Comparison of ENCODE assay signal across 27 mouse cellular contexts in the genomic region with DNA sequence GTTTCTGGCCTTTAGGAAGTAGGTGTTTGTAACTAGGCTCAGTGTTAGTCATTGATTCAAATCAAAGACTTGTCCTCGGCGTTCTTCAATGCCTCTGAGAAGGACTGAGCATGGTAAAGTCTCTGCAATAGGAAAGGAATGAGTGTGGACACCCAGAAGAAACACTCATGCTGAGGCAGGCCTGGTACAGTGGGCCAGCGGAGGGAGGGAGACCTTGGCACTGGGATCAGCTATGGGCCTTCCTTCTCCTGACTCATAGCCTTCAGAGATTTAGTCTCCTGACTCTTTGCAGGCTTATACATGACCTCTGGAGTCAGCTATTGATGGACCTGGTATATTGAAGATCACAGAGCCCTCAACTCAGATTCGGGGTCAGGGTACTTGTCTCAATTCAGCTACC.
A peak's percentile ranks its signal among the peaks of the same experiment; 100 is the strongest.
DNase-seq lines count a peak whose midpoint lies in the region; ATAC-seq and TF ChIP-seq lines count a peak whose summit lies in the region.
"Had no signal": no experiment of that assay in that cellular context is flagged by ENCODE, and none has a peak within 500 bp of the region (broad histone marks: within the 10 kb centered on the region; RNA-seq: fewer than 3 reads in every experiment).

No protein-coding gene starts in this region.

- H3K27me3 ChIP-seq in intestine, embryonic 14.5 days (replicated peaks; ENCODE audit: control insufficient read depth, insufficient read depth, low read length), result no peaks in the 10 kb centered on the region
- no peaks in the 10 kb centered on the region for H3K27me3 ChIP-seq in intestine, postnatal 0 days (replicated peaks; ENCODE audit: control insufficient read depth, insufficient read depth, low read length)
- no peaks in the 10 kb centered on the region for H3K27me3 ChIP-seq in intestine, embryonic 16.5 days (replicated peaks; ENCODE audit: control insufficient read depth, insufficient read depth, low read length)
- H3K27me3 ChIP-seq in midbrain, embryonic 14.5 days (ENCODE audit: control insufficient read depth, insufficient read depth, low read length), result no peaks in the 10 kb centered on the region
- H3K27me3 ChIP-seq: embryonic facial prominence, embryonic 12.5 days; forebrain, embryonic 13.5 days; hindbrain, embryonic 12.5 days; limb, embryonic 13.5 days; megakaryocyte, embryonic 14.5 days; midbrain, embryonic 13.5 days; neural tube, embryonic 13.5 days had no signal

- no peak for ATAC-seq in intestine, embryonic 14.5 days (replicated peaks; ENCODE audit: low FRiP score, low TSS enrichment, low read depth)
- no peak for ATAC-seq in intestine, postnatal 0 days
- no peak for ATAC-seq in intestine, embryonic 16.5 days
- ATAC-seq in midbrain, embryonic 14.5 days (ENCODE audit: low FRiP score, low TSS enrichment), result no peak
- no peak for ATAC-seq in megakaryocyte, adult 5-6 weeks (ENCODE audit: poor library complexity, severe bottlenecking)
- ATAC-seq: forebrain, embryonic 13.5 days; midbrain, embryonic 13.5 days had no signal

- H3K36me3 ChIP-seq in intestine, embryonic 14.5 days (ENCODE audit: control insufficient read depth, insufficient read depth, low read length), result no peaks in the 10 kb centered on the region
- no peaks in the 10 kb centered on the region for H3K36me3 ChIP-seq in intestine, postnatal 0 days (ENCODE audit: control insufficient read depth, insufficient read depth)
- no peaks in the 10 kb centered on the region for H3K36me3 ChIP-seq in intestine, embryonic 16.5 days (ENCODE audit: control insufficient read depth, insufficient read depth, low read length)
- no peaks in the 10 kb centered on the region for H3K36me3 ChIP-seq in midbrain, embryonic 14.5 days (ENCODE audit: control insufficient read depth, insufficient read depth, low read length)
- H3K36me3 ChIP-seq: embryonic facial prominence, embryonic 12.5 days; hindbrain, embryonic 12.5 days; limb, embryonic 13.5 days; midbrain, embryonic 13.5 days; neural tube, embryonic 13.5 days had no signal

- no peak overlapping the region for H3K4me3 ChIP-seq in intestine, embryonic 14.5 days (ENCODE audit: low read depth, low read length)
- no peak overlapping the region for H3K4me3 ChIP-seq in intestine, postnatal 0 days (ENCODE audit: low read depth, low read length)
- no peak overlapping the region for H3K4me3 ChIP-seq in intestine, embryonic 16.5 days (ENCODE audit: low read length)
- H3K4me3 ChIP-seq in midbrain, embryonic 14.5 days (replicated peaks; ENCODE audit: low read depth, low read length), result no peak overlapping the region
- H3K4me3 ChIP-seq: embryonic facial prominence, embryonic 12.5 days; erythroblast, embryonic 14.5 days; forebrain, embryonic 13.5 days; hindbrain, embryonic 12.5 days; limb, embryonic 13.5 days; megakaryocyte, embryonic 14.5 days; midbrain, embryonic 13.5 days; myocyte; neural tube, embryonic 13.5 days had no signal

- no peaks in the 10 kb centered on the region for H3K9me3 ChIP-seq in intestine, embryonic 14.5 days (ENCODE audit: control insufficient read depth, low read length)
- no peaks in the 10 kb centered on the region for H3K9me3 ChIP-seq in intestine, postnatal 0 days (ENCODE audit: control insufficient read depth)
- H3K9me3 ChIP-seq in intestine, embryonic 16.5 days (ENCODE audit: control insufficient read depth, low read length), result no peaks in the 10 kb centered on the region
- H3K9me3 ChIP-seq in midbrain, embryonic 14.5 days (ENCODE audit: control insufficient read depth, low read length), result no peaks in the 10 kb centered on the region
- H3K9me3 ChIP-seq: embryonic facial prominence, embryonic 12.5 days; forebrain, embryonic 13.5 days; hindbrain, embryonic 12.5 days; limb, embryonic 13.5 days; midbrain, embryonic 13.5 days; neural tube, embryonic 13.5 days had no signal

- no peak overlapping the region for H3K9ac ChIP-seq in intestine, embryonic 14.5 days (ENCODE audit: low read length)
- H3K9ac ChIP-seq in intestine, postnatal 0 days (ENCODE audit: low read depth, low read length), result no peak overlapping the region
- no peak overlapping the region for H3K9ac ChIP-seq in intestine, embryonic 16.5 days (ENCODE audit: low read depth, low read length)
- H3K9ac ChIP-seq in midbrain, embryonic 14.5 days (replicated peaks; ENCODE audit: low read length), result no peak overlapping the region
- H3K9ac ChIP-seq: embryonic facial prominence, embryonic 12.5 days; forebrain, embryonic 13.5 days; hindbrain, embryonic 12.5 days; limb, embryonic 13.5 days; liver, embryonic 14.5 days; lung, embryonic 14.5 days; midbrain, embryonic 13.5 days; neural tube, embryonic 13.5 days had no signal

- peaks cover 28% of the 10 kb centered on the region for H3K4me1 ChIP-seq in intestine, embryonic 14.5 days (replicated peaks; ENCODE audit: control insufficient read depth, insufficient read depth, low read length)
- H3K4me1 ChIP-seq in intestine, postnatal 0 days (replicated peaks; ENCODE audit: control insufficient read depth, insufficient read depth, low read length), result no peaks in the 10 kb centered on the region
- peaks cover 12% of the 10 kb centered on the region; the same call in 1 of the 2 replicates for H3K4me1 ChIP-seq in intestine, embryonic 16.5 days (ENCODE audit: control insufficient read depth, insufficient read depth, low read length)
- no peaks in the 10 kb centered on the region for H3K4me1 ChIP-seq in midbrain, embryonic 14.5 days (ENCODE audit: control insufficient read depth, insufficient read depth, low read length)
- H3K4me1 ChIP-seq: megakaryocyte, embryonic 14.5 days; midbrain, embryonic 13.5 days had no signal

- no peak for TF ChIP-seq CTCF in intestine, postnatal 0 days (IDR thresholded peaks at IDR 0.05; ENCODE audit: low read depth)

- 85% methylated on average over 4 of the region's 4 CpGs for WGBS in intestine, embryonic 14.5 days
- WGBS in intestine, postnatal 0 days, result 82% methylated on average over 4 of the region's 4 CpGs
- WGBS in intestine, embryonic 16.5 days, result 83% methylated on average over 4 of the region's 4 CpGs
- WGBS in midbrain, embryonic 14.5 days, result 86% methylated on average over 4 of the region's 4 CpGs

- H3K4me2 ChIP-seq in intestine, embryonic 14.5 days (ENCODE audit: low read length), result no peak overlapping the region
- no peak overlapping the region for H3K4me2 ChIP-seq in intestine, postnatal 0 days (replicated peaks; ENCODE audit: low read depth)
- H3K4me2 ChIP-seq in intestine, embryonic 16.5 days (ENCODE audit: low read depth, low read length), result no peak overlapping the region
- no peak overlapping the region for H3K4me2 ChIP-seq in midbrain, embryonic 14.5 days (ENCODE audit: low read length)
- H3K4me2 ChIP-seq: embryonic facial prominence, embryonic 12.5 days; forebrain, embryonic 13.5 days; heart, embryonic 11.5 days; hindbrain, embryonic 12.5 days; limb, embryonic 13.5 days; lung, embryonic 14.5 days; midbrain, embryonic 13.5 days; neural tube, embryonic 13.5 days had no signal

- H3K27ac ChIP-seq in intestine, embryonic 14.5 days (ENCODE audit: low read depth), result peak overlapping the region; percentile 94; the same call in 1 of the 2 replicates
- no peak overlapping the region for H3K27ac ChIP-seq in intestine, postnatal 0 days (ENCODE audit: low read depth, low read length)
- H3K27ac ChIP-seq in intestine, embryonic 16.5 days (ENCODE audit: low read length), result peak overlapping the region; percentile 88; the same call in 1 of the 2 replicates
- H3K27ac ChIP-seq in midbrain, embryonic 14.5 days (replicated peaks; ENCODE audit: low read depth, low read length), result no peak overlapping the region
- H3K27ac ChIP-seq: embryonic facial prominence, embryonic 12.5 days; forebrain, embryonic 13.5 days; hindbrain, embryonic 12.5 days; limb, embryonic 13.5 days; liver, embryonic 14.5 days; midbrain, embryonic 13.5 days; neural tube, embryonic 13.5 days had no signal

- DNase-seq in intestine, embryonic 14.5 days (ENCODE audit: low spot score), result no peak
- peak; percentile 55 for DNase-seq in NIH3T3 (ENCODE audit: low read depth)
- DNase-seq in adrenal gland, postnatal 14 days, result peak; percentile 76
- no peak for DNase-seq in midbrain, embryonic 14.5 days
- DNase-seq: cerebellum, adult 2 months; cerebellum, postnatal 25 days; kidney, adult 8-10 months; kidney, postnatal 14 days; layer of hippocampus, postnatal 36 days; lung, embryonic 14.5 days; retina, postnatal 1 day; right cerebral cortex, postnatal 25 days; thymus, postnatal 25 days had no signal

Comparison
In these comparisons a context has a peak if more than half of its experiments do, and no peak if none do; other contexts are left out.
1. H3K27ac ChIP-seq: peak in intestine, embryonic 14.5 days (single experiment) and intestine, embryonic 16.5 days (single experiment); none in intestine, postnatal 0 days (single experiment) and midbrain, embryonic 14.5 days (single experiment).
2. DNase-seq: peak in NIH3T3 (single experiment) and adrenal gland, postnatal 14 days (single experiment); none in intestine, embryonic 14.5 days (single experiment) and midbrain, embryonic 14.5 days (single experiment).